Mouse (Mus musculus) C2C12 (cell line): ENCODE data around the gene Ktn1. TPM values are rescaled to one million over a fixed set of nuclear protein-coding genes. Genes with fewer than 3 reads are reported as not detected.

Experiments used
- H3K27me3 ChIP-seq: one replicate; pipeline ENCODE4 v1.6.1; 2011; ENCODE audit not compliant: control insufficient read depth, insufficient read depth, insufficient read length
- H3K36me3 ChIP-seq: one replicate; pipeline ENCODE4 v1.6.1; 2011; ENCODE audit not compliant: control insufficient read depth, insufficient read depth
- H3K4me3 ChIP-seq: one replicate; pipeline ENCODE4 v1.5.1; 2011; ENCODE audit warnings: mild to moderate bottlenecking, control low read depth; ENCODE audit not compliant: poor library complexity, insufficient read depth, severe bottlenecking
- H3K79me2 ChIP-seq: one replicate; pipeline ENCODE4 v1.6.1; 2011; ENCODE audit not compliant: control insufficient read depth, insufficient read depth
- H3K79me3 ChIP-seq: one replicate; pipeline ENCODE4 v1.6.1; 2011; ENCODE audit warnings: low read depth, control low read depth
- H3ac ChIP-seq: one replicate; pipeline ENCODE3; 2011; ENCODE audit warnings: low read depth; ENCODE audit not compliant: control insufficient read depth, insufficient read length
- CEBPB ChIP-seq: IDR thresholded peaks from one replicate; pipeline ENCODE4 v1.6.1; 2011; ENCODE audit warnings: low read depth, mild to moderate bottlenecking, control low read depth, moderate library complexity
- CTCF ChIP-seq: IDR thresholded peaks from one replicate; pipeline ENCODE4 v1.5.1; 2011; ENCODE audit not compliant: control insufficient read depth, insufficient read depth, insufficient read length
- FOSL1 ChIP-seq: IDR thresholded peaks from one replicate; pipeline ENCODE4 v1.8.0; 2011; ENCODE audit warnings: mild to moderate bottlenecking, low read length; ENCODE audit not compliant: poor library complexity, insufficient read depth, severe bottlenecking
- MAX ChIP-seq: IDR thresholded peaks from one replicate; pipeline ENCODE4 v1.6.1; 2011; ENCODE audit warnings: mild to moderate bottlenecking, control low read depth
- MYOD1 ChIP-seq: IDR thresholded peaks from one replicate; pipeline ENCODE4 v1.6.1; 2011; ENCODE audit warnings: low read depth; ENCODE audit not compliant: control insufficient read depth, insufficient read length
- MYOG ChIP-seq: IDR thresholded peaks from one replicate; pipeline ENCODE4 v1.6.1; 2011; ENCODE audit not compliant: control insufficient read depth, insufficient read length; ENCODE audit errors: extremely low read depth
- USF1 ChIP-seq: IDR thresholded peaks from one replicate; pipeline ENCODE4 v1.6.1; 2011; ENCODE audit warnings: low read depth, mild to moderate bottlenecking, control low read depth, moderate library complexity
- polyA plus RNA-seq: library from polyadenylated mRNA; unstranded; fragments of >200 nt; fragmentation: generic; extraction: Trizol; gene quantifications from one replicate; pipeline ENCODE4 v1.2.1, GENCODE M21; 2012; ENCODE audit warnings: missing spikeins

The Ktn1 gene
- polyA plus RNA-seq, 1 experiment: 14.8 TPM

DNA sequence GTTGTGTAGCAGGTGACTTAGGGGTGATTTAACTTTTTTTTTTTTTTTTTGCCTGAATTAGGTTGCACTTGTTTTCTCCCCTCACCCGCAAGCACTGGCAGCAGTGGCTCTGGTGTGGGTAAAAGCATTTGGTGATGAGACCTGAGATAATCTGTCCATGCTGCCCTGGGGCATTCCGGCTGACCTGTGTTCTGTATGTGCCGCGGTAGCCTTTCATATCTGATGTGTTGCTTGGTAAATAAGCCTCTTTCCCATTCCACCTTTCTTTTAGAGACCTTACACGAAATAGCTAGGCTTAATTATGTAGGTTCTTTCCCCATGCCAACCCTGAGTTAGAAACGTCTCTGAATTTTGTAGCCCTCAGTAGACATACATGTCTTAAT lies 2.1 kb downstream of the Ktn1 start:
- TF ChIP-seq FOSL1 (no peak), MAX (no peak)
- Histone ChIP-seq H3K4me3 (peak overlapping the region; percentile 91), H3K36me3 (peaks cover 24% of the 10 kb centered on the region)

DNA sequence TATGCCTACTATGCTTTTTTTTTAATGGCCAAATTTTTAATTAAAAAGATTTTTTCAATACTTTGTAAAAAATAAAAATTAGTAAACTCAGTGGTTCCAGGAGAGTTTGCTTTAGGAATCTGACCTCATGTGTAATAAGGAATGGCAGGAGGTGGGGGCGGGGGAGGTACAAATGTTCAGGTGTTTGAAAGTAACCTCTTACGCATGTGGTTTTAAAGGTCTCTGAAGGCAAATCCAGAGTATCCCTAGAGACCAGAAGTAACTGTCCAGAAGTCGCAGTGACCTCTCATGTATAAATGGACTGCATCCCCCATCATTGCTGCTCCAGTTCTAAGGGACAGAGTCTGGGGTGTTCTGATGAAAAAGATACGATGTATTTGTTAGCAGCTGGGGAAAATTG lies 3.0 kb downstream of the Ktn1 start:
- H3ac ChIP-seq: no peak overlapping the region
- H3K79me2 ChIP-seq: peaks cover 65% of the 10 kb centered on the region
- H3K36me3 ChIP-seq: peaks cover 24% of the 10 kb centered on the region
- H3K79me3 ChIP-seq: peaks cover 52% of the 10 kb centered on the region
- no peak overlapping the region for H3K4me3 ChIP-seq
- TF ChIP-seq MAX (no peak), CEBPB (no peak), MYOD1 (no peak), MYOG (no peak), CTCF (no peak), FOSL1 (no peak)
- no peaks in the 10 kb centered on the region for H3K27me3 ChIP-seq

More for the DNA sequence above, 2.1 kb downstream of the Ktn1 start:
- H3K79me3 ChIP-seq: peaks cover 46% of the 10 kb centered on the region
- H3K79me2 ChIP-seq: peaks cover 56% of the 10 kb centered on the region
- no peaks in the 10 kb centered on the region for H3K27me3 ChIP-seq
- peak overlapping the region; percentile 45 for H3ac ChIP-seq

DNA sequence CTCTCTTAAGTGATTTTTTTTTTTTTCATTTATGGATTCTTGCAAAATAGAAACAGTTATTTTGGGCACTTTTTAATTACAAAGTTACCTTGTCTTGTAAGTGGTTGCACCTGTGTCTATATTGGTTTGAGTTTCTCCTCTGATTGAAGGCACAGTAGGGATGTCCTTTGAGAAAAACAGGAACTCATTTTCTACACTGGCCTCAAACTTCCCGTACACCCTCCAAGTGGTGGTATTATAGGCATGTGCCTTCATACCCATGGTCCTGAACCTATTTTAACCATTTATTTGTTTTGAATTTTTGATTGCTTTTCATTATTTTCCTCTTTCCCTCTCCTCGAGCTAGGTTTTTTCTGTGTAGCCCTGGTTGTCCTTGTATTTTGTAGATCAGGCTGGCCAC lies 7.2 kb downstream of the Ktn1 start:
- H3ac ChIP-seq: no peak overlapping the region
- H3K79me3 ChIP-seq: peaks cover 78% of the 10 kb centered on the region
- H3K36me3 ChIP-seq: peaks cover 44% of the 10 kb centered on the region
- H3K4me3 ChIP-seq: no peak overlapping the region
- TF ChIP-seq USF1 (no peak), MYOD1 (no peak), CTCF (no peak), MYOG (no peak), MAX (no peak), FOSL1 (no peak), CEBPB (no peak)
- H3K27me3 ChIP-seq: no peaks in the 10 kb centered on the region
- peaks cover 94% of the 10 kb centered on the region for H3K79me2 ChIP-seq

DNA sequence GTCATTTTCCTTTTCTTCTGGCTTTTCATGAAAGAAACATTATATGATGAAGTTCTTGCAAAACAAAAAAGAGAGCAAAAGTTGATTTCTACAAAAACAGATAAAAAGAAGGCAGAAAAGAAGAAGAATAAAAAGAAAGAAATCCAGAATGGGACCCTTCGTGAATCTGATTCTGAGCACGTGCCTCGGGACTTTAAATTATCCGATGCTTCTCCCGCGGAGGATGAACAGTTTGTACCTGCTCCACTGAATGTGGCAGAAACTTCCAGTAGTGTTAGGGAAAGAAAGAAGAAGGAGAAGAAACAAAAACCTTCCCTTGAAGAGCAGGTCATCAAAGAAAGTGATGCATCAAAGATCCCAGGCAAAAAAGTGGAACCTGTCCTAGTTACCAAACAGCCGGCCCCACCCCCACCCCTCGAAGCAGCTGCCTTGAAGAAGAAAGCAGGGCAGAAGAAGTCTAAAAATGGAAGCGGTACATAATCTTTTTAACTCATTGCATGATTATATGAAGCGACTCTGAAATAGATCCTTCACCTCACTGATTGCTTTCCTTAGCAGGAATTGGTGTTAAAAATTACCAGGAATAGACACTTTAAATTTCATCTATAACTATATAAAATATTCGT lies 15.7 kb downstream of the Ktn1 start:
- TF ChIP-seq CEBPB (no peak), MYOD1 (no peak), CTCF (no peak), MYOG (no peak), FOSL1 (no peak), USF1 (no peak), MAX (no peak)
- Histone ChIP-seq H3K79me3 (peaks cover 39% of the 10 kb centered on the region), H3K27me3 (no peaks in the 10 kb centered on the region), H3K79me2 (peaks cover 72% of the 10 kb centered on the region), H3K4me3 (no peak overlapping the region), H3K36me3 (peaks cover 38% of the 10 kb centered on the region), H3ac (no peak overlapping the region)

DNA sequence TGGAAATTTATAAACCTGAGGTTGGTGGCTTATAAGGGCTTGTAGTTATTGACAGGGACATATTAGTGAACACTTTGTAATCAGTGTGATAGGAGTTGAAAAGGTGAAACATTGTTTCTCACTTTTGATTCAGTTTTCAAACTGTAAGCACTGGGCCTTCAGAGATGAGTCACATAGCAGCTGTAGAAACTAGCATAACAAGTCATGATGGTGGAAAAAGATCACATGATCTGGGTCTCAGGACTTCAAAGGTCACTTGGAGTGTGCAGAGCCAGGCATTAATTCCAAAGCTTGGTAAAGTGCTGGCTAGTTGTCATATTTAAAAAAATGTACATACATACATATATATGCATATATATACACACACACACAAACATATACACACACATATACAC lies 16.2 kb downstream of the Ktn1 start:
- H3K79me2 ChIP-seq: peaks cover 71% of the 10 kb centered on the region
- no peak for TF ChIP-seq FOSL1
- peak; percentile 57 for TF ChIP-seq USF1
- TF ChIP-seq MAX: no peak
- TF ChIP-seq CEBPB: no peak
- no peak for TF ChIP-seq CTCF
- peak; percentile 7 for TF ChIP-seq MYOD1
- TF ChIP-seq MYOG: no peak
- peaks cover 36% of the 10 kb centered on the region for H3K79me3 ChIP-seq
- H3K4me3 ChIP-seq: no peak overlapping the region
- peaks cover 41% of the 10 kb centered on the region for H3K36me3 ChIP-seq
- H3ac ChIP-seq: no peak overlapping the region
- no peaks in the 10 kb centered on the region for H3K27me3 ChIP-seq
